Mouse (Mus musculus) heart, postnatal 4 days (tissue): ENCODE measurements around the gene Hoxd3. TPM values are rescaled to one million over a fixed set of nuclear protein-coding genes. Genes with fewer than 3 reads are reported as not detected.

Experiments
- DNase-seq: peaks from one replicate; pipeline ENCODE4 v3.0.0; 2021
- total RNA-seq, 2 experiments: library from RNA; stranded (reverse); gene quantifications; 2 replicates each; pipeline ENCODE4 v1.2.3; 2021

The Hoxd3 gene
- total RNA-seq, 2 experiments from 2014 or later: 0.11 TPM; not detected in 1

DNA sequence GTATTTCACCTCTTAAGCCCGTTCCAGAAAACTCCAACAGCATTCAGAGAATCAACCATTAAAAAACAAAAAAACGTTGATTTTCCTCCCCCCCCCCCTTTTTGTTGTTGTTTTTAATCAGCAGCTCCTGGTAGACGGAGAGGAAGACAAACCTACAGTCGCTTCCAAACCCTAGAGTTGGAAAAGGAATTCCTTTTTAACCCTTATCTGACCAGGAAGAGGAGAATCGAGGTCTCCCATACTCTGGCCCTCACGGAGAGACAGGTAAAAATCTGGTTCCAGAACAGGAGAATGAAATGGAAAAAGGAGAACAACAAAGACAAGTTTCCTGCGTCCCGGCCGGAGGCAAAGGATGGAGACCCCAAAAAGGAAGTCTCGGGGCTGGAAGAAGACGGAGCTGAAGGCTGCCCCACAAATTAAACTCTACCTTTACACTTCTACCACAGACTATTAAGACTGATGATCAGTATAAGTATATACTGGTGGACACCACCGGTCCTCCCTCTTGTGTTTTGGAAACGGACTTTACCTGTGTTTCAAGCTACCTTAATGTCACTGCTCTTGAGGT is 5.2 kb upstream of the Hoxd3 start:
- DNase-seq: no peak

DNA sequence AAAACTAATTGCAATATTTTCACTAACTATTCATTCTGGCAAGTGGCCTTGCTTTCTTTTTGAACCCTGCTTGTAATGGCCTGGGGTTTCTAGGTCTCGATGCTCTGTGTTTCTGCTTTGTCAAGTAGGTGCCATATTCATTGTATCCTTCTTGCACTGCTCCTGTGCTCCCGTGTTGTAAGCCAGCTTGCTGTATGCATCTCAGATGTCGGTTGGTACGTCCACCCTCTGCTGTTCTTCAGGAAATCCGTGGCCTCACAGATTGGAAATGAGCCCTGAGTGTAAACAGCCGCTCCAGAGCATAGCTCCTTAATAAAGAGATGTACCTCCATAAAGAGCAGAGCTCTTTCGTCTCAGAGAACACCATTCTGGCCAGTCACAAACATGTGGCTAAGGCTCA is 4.1 kb upstream of the Hoxd3 start:
- DNase-seq: no peak

DNA sequence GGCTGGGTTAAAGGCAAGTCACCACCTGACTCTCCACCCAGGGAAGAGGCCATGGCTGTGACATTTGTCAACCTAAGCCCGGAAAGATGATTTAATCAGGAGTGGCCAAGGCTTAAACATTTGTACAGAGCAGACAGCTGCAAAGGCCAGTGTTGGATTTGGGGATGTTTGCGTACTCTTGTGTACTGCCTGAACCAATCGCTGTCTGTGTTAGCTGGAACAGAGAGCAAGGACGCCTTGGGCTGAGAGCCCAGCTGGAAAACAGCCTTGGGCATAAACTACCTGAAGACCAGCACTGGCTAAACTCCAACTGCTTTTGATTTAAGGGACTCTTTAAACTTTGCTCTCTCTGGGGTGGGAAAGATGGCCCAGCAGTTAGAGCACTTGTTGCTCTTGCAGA is 3.1 kb upstream of the Hoxd3 start:
- DNase-seq: no peak

DNA sequence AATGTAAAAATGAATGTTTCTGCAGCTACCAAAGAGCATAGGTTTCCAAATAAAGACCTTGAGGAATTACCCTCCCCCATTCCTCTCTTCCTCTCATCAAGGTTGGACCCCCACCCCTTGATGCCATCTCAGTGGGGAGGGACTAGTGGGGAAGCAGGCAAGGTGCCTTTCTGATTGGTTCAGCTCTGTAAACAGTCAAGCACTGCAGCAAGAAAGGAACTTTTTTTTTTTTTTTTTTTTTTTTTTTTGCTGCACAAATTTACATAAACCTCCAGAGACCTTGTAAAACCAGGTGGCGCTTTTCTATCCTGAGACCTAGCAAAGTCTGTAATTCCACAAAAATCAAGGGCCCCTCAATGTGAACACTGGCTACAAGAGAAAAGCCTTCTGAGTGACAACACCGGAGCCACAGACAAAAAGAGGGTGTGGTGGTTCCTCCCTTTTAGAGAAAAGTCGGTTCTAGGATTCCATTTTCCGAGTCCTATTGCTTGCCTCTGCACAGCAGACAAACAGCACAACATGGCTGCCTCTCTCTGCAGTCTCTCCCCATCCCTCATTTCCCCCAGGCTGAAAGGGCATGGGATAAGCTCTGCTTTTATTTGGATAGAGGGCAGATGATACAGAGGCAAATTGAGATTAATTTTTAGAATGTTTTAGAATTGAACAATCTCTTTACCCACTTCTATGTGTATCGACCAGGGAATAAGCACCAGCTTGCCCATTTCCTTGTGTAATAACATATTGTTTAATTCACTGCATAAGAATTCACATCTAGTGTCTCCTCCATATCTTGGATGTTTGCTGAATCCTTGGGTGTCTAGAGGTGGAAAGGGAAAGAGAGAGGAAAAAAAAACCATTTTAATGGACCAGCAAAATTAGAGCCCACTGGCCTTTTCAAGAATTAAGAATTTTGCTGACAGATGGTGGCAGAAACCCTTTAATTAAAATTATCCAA is 2.0 kb upstream of the Hoxd3 start:
- no peak for DNase-seq

DNA sequence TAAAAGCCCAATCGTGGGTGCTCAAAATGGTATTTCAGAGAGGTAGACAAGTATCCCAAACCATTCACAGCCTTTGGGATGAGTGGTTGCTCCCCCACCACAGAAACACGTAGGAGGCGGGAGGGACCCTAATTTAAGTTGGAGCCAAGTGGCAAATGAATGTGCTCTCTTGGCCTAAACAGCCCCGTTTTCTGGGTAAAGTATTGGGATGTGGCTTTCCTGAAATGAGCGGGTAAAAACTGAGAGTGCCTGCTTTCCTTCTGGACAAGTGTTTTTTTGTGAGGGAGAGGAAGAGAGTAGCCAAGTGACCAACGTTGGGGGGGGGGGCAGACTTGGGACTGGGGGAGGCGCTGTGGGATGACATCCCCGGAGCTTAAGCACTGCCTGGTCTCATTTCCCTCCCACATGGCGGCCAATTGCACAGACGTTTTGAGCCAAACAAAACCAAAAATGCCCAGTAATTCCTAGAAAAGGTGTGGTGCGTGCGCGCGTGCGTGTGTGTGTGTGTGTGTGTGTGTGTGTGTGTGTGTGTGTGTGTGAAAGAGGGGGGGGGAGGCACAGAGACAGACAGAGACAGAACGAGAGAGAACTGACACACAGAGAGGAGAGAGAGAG is 691 bp upstream of the Hoxd3 start:
- DNase-seq: no peak

DNA sequence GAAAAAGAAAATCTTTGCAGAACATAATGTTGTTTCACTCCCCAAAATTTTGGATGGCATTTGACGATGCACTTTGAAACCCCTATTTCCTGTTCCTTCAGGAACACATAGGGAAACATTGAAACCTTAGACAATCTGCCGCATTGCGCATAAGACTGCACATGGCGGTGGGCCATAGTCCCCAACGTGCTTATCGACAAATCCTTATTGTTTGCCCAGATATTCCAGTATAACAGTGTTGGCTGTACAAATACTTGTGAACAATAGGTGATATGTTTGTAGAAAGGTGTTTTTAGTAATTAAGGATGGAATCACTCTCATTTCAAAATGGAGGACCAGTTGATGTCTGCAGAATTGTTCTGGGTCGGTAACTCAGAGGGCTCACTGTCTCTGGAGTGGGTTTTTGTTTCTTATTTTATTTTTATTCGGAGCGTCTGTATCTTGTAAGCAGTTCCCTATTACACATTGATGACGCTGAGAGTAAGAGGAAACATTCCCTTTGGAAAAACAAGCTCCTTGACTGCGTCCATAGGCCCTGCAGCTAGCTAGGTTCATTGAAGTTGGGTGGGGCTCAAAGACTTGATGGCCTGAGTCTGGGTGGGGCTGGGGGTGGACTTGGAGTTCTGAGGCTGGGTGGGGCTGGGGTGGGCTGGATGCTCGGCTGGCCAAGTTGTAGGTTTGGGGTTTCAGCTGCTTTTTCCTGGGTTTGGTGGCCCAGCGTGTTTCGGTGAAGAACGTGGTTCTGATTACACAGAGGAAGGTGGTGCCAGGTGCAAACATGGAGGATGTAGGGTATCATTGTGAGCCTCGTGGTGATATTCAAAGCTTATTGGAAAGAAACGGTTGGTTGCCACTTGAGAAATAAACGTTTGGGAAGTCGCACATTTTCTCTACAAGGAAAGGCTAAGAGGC is 1.8 kb downstream of the Hoxd3 start:
- DNase-seq: no peak

DNA sequence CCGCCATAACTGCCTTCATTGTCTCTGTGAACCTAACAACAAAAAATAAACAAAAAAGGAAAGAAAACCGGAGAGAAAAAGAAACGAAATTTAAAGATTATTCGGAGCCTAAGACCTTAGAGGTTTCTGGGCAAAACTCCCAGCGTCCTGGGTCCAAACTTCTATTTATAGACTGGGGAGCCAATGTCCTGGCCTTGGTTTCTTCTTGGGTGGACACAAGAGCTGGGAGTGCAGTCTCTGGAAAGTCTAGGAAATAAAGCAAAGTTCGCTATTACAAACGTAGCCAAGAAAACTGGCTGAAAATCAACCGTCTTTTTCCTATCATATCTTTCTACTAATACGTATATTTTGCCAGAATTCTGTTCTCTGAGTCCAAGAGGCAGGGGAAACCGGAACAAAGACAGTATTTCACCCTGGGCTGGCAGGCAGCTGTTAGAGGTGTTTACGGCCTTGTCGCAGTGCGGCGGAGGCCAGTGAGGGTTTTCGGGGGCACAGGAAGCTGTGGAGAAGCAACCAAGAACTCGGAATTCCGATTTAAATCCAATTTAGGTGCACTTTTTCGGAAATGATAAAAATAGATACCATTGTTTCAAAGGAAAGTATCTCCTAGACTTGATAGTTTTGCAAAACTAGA is 2.5 kb downstream of the Hoxd3 start:
- no peak for DNase-seq

DNA sequence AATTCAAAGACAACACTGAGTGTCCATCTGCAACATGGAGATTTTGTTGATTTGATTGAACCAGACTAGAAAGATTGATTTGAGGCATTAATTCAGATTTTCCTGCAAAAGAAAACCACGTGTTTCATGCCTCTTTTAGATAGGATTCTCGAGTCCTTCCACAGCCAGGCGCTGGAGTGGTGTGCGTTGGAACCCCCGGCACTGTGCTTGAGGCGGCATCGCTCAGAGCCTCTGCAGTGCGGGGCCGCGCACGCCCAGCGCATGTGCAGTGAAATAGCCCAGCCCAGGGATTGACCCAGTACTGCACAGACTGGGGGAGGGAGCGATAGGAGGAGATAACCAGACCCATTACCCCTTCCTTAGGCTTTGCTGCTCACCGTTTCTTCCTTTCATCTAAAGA is 3.2 kb downstream of the Hoxd3 start:
- no peak for DNase-seq

DNA sequence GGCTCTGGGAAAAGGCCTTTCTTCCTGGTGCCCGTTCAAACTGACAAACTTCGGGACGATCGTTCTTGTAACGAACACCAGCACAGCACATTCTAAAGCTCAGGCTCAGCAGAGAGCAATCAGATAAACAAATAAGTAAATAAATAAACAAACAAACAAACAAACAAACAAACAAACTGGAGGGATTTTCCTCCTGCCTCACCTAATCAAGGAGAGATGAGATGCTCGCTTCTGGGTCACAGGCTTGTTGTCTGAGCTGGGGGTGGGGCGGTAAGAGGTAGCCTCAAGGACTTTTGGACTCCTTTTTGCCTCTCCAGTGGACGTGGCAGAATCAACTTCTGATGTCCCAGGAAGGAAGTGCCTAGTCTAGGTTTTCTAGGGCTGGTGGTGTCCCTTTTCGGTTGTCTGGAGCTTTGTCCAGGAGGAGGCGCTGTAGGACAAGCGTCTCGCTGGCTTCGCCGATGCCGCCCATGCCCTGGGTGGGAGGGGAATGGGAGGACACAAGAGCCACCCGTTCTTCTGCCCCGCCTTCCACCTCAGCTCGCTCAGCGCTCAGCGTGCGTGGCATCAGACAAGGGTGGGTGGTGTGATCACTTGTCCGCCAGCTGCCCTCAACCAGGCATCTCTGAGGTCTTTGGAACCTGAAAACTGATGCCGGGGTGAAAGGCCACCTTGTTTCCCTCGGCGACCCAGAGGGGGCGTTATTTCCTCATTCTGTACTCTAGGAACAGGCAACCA is 3.9 kb downstream of the Hoxd3 start:
- DNase-seq: peak; percentile 96

DNA sequence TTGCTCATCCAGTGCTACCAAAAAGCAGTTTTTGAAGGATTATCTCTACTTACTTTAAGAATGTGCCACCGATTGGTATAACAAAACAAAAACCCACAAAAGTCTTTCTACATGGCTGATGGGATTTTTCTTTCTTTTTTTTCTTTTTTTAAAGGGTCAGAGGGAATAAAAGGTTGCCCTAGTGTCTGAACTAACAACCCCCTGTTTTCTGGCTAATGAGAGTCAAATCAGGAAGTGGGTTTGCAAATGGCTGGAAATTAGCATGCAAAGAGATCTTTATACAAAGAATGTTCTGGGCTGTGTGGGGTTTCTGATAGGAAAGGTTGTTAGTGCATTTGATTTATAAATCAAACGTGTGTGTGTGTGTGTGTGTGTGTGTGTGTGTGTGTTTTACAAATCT is 8.7 kb downstream of the Hoxd3 start:
- no peak for DNase-seq

DNA sequence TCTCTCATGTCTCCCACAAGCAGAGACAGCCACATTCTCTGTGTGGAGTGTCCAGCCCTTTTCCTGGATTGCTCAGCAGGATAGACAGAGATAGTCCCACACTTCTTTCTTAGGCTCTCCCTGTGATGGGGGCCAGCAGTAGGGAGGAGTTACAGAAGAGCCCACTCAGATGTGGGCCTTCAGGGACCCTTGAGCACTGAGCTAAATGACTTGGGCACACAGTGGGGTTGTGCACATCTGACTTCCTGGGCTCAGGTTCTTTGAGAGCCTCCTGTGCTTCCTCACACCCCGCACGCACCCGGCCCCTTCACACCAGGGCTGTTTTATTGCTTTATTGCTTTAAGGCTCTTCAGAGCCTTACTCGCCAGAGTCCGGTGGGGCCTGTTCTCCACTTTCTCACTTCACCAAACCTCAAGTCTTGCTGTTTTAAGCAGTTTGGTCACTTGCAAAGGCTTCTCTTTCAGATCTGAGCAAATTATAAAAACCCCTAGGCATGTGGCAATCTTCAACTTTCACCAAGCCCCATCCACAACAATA is 9.3 kb downstream of the Hoxd3 start:
- DNase-seq: no peak

DNA sequence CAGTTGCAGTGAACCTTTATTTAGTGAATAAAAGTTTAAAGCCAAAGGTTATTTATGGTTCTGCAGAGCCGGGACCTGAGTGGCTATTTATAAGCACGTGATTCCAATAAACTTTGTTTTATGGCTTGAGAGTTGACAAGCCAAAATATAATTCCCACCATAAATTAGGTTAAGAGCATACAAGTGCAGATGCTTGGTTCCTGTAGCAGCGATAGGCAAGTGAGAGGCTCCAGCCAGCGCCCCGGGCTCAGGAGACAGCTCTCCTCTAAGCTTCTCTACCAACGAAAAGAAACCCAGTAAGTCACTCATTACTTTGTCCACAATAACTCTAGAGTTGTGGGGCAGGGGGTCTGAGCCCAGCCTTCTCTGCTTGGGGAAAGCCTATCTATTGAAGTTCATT is 10.2 kb downstream of the Hoxd3 start:
- DNase-seq: no peak

DNA sequence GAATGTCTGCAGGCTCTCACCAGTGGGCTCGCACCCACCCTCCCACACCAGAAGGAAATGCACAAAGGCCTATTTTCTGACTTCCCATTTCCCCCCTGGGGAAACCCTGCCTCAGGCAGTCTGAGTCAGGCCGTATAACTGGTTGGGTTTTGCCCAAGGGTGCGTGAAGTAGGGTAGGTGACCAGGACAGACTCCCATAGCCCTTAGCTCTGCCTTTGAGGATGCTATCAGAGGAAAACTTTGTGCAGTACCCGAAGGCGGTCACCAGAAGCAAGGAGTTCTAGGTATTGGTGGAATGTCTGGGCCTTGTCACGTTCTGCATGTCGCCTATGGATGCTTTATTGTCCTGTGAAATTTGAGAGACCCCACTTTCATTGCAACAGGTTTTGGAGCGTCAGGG is 11.2 kb downstream of the Hoxd3 start:
- no peak for DNase-seq

DNA sequence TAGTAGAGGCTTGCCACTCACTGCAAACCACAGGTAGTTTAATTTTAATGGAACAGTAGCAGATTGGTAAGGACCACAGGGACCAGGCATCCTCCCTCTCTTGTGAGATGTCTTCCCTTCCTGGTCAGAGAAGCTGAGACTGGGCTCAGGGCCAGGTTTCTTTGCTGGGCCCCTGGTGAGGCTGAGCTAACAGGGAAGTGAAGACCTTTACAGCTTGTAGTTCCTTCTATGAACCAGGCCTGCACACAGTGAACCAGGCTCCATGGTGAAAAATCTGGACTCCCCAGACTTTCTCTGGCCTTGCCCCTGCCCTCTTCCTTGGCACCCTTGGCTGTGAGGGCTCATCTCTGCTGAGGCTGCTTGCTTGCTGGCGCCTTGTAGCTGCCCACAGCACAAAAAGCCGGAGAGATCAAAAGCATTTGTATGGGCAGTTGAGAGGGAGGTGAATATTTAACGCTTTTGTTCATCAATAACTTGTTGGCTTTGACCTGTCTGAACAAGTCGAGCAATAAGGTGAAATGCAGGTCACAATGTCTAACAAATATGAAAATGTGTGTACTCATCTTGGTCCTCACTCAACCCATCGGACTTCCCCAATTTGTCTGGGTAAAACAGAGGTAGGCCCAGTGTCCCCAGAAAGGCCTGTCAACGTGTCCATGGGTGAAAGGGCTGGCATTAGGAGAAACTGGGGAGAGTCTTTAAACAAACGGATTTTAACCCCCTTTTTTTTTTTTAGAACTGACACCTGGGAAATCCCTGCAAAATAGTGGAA is 12.7 kb downstream of the Hoxd3 start:
- peak; percentile 21 for DNase-seq

DNA sequence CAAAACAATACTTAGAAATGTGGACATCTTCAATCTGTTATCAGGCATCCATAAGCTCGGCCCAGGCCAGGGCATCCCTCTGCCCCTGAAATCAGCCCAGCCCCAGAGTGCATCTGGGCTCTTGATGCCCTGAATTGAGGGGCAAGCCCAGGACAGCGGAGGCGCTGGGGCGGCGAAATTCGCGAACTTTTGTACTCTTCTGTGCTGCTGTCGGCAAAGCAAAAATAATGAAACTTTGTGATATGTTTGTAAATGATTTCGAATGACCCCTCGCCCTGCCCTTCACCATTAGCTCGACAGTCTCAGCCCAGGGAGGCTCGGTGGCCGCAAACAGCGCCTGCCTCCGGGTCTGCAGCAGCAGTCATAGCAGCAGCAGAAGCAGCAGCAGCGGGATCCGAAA is 13.4 kb downstream of the Hoxd3 start:
- no peak for DNase-seq

DNA sequence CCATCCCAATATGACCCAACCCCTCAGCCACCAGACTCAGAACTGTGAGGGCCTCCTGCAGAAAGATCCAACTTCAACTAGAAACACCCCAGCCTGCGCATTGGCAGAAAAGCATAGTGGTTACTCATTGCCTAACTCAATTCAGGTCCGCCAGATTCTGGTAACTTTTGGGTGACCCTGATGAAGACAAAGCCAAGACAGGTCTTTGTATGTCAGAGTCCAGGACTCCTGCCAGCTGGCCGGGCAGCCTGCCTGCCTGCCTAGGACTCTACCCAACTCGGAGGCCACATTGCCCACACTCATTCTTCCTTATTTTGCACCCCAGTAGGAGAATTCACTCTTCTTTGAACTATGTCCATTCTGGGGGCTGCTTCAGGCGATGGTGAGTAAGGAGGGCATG is 14.8 kb downstream of the Hoxd3 start, which contains the start of gene Gm28230:
Gene Gm28230, plus strand, starts transcription at position 178 of the 400 bp plus-strand sequence.
- DNase-seq: no peak

DNA sequence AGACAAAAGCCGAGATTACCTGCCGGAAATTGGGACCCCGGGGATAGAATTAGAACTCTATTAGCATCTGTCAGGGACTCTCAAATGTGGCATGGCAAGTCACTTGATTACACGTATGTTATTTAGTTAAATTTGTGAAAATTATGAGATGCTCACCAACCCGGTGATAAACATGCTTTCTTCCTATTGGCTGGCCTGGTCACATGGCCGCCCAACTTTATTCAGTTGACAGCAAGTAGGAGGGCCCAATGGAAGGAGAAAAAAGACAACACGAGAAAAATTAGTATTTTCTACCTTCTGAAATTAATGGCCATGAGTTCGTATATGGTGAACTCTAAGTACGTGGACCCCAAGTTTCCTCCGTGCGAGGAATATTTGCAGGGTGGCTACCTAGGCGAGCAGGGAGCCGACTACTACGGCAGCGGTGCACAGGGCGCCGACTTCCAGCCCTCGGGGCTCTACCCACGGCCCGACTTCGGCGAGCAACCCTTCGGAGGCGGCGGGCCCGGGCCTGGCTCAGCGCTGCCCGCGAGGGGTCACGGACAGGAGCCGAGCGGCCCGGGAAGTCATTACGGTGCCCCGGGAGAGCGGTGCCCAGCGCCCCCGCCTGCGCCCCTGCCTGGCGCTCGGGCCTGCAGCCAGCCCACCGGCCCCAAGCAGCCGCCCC is 15.4 kb downstream of the Hoxd3 start:
- no peak for DNase-seq

DNA sequence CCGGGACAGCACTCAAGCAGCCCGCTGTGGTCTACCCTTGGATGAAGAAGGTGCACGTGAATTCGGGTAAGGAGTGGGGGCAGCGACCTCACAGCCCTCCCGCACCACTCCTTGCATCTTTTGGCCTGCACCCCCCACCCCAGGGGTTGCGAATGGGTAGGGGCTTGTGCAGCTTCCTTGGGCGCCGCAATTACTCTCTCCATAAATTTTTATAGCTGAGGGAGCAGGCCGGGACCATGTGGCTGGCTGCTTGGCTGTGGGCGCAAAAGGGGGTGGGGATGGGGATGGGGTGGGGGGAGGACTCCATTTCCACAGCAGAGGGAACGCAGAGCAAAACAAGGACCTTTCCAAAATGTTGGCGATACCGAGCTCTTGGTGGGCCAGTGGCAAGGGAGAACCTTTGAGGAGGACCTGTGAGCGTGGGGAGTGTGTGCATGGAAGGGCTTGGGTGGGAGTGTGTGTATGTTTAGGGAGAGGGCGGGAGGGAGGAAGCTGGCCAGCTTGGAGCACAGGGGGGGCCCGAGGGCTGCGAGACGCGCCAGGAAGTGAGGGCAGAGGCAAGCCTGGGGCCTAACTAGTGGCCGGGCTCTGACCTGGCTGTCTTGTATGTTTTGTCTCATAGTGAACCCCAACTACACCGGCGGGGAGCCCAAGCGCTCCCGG is 16.0 kb downstream of the Hoxd3 start:
- DNase-seq: no peak

DNA sequence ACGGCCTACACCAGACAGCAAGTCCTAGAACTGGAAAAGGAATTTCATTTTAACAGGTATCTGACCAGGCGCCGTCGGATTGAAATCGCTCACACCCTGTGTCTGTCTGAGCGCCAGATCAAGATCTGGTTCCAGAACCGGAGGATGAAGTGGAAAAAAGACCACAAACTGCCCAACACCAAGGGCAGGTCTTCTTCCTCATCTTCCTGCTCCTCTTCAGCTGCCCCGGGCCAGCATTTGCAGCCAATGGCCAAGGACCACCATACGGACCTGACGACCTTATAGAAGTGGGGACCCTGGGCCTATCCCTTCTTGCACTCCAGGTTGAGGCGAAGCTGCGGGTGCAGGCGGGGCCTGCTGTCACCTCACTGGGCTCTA is 16.6 kb downstream of the Hoxd3 start:
- no peak for DNase-seq
